Mouse (Mus musculus): ENCODE results near the gene Adm.

DNA sequence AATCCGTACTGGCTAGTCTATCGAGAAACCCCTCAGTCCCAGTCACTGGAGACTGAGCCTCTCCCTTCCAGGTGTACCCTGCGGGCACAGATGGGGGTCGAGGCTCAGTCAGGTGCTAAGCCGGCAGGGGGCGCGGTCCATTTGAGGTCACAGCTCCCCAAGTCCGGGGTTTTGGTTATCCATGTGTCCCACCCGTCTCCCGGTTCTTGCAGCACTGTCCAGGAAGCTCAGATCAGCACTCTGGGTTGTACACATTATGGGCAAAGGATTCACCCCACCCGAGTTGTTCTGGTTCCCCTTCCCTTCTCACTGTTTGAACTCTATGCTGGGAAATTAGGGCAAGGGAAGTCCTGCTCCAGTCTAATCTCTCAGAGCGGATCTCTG lies 370 bp upstream of the Adm start:
- peak; percentile 27; the same call in 1 of the 2 replicates for TF ChIP-seq CTCF (IDR thresholded peaks at IDR 0.05; ENCODE audit: insufficient read depth, low read depth, low read length)
- no peak for TF ChIP-seq POLR2A (IDR thresholded peaks at IDR 0.05; ENCODE audit: insufficient read depth, low read depth, low read length)
